Mouse (Mus musculus) cerebellum, adult 2 months (tissue): ENCODE measurements around the gene Gpr107.

Experiments
- CTCF ChIP-seq: fragments of 200-500 bp; IDR thresholded peaks from 2 replicates; pipeline ENCODE4 v1.5.1; 2011; ENCODE audit warnings: low read depth, mild to moderate bottlenecking, control low read depth, low read length, moderate library complexity, borderline replicate concordance; ENCODE audit not compliant: insufficient read depth
- POLR2A ChIP-seq: fragments of 200-500 bp; IDR thresholded peaks from 2 replicates; pipeline ENCODE4 v1.6.1; 2011; ENCODE audit warnings: low read length, control low read depth, borderline replicate concordance; ENCODE audit not compliant: insufficient read depth

- TF ChIP-seq CTCF (no peak), POLR2A (no peak)
Observed at GRCm38 (mm10) chr2:31115091-31115942, 36.8 kb upstream of the Gpr107 start.
